Mouse (Mus musculus) lung, postnatal 4 days (tissue): ENCODE data around the gene Rpl21.
A peak's percentile ranks its signal among the peaks of the same experiment; 100 is the strongest.

Source experiments
- DNase-seq, 2 experiments: peaks; one replicate each; pipeline ENCODE4 v3.0.0; 2021

Gene Rpl21

GRCm38 (mm10) chr5:146832769-146833448, at the start of gene Rpl21:
Gene Rpl21, plus strand, starts transcription at chr5:146832890.
- DNase-seq = peak; percentile 95

- DNase-seq = no peak
These were observed 49.4 kb upstream of the Rpl21 start for GRCm38 (mm10) chr5:146783300-146783699.

GRCm38 (mm10) chr5:146783891-146784290, 48.8 kb upstream of the Rpl21 start:
- no peak for DNase-seq

- DNase-seq = no peak
These were observed 46.6 kb upstream of the Rpl21 start for GRCm38 (mm10) chr5:146786123-146786522.

GRCm38 (mm10) chr5:146789413-146789812, 43.3 kb upstream of the Rpl21 start:
- no peak for DNase-seq

- DNase-seq = no peak
These were observed 41.7 kb upstream of the Rpl21 start for GRCm38 (mm10) chr5:146790944-146791343.

- no peak for DNase-seq
These were observed 40.4 kb upstream of the Rpl21 start for GRCm38 (mm10) chr5:146792140-146792791.

- DNase-seq = no peak
These were observed 39.0 kb upstream of the Rpl21 start for GRCm38 (mm10) chr5:146793630-146794083.

- DNase-seq = peak; percentile 62
These were observed 38.4 kb upstream of the Rpl21 start for GRCm38 (mm10) chr5:146794084-146794852.

GRCm38 (mm10) chr5:146794853-146795252, 37.8 kb upstream of the Rpl21 start, which contains the start of gene Usp12:
Gene Usp12, minus strand, starts transcription at chr5:146795006.
- peak; percentile 99 to 100 for DNase-seq

GRCm38 (mm10) chr5:146795728-146796127, 37.0 kb upstream of the Rpl21 start:
- no peak for DNase-seq

- DNase-seq = peak in 1 of 2 experiments; percentile 68
These were observed 34.7 kb upstream of the Rpl21 start for GRCm38 (mm10) chr5:146798031-146798430.

- DNase-seq = no peak
These were observed 26.7 kb upstream of the Rpl21 start for GRCm38 (mm10) chr5:146806004-146806430.

GRCm38 (mm10) chr5:146809951-146810350, 22.7 kb upstream of the Rpl21 start:
- no peak for DNase-seq

GRCm38 (mm10) chr5:146812866-146813265, 19.8 kb upstream of the Rpl21 start:
- no peak for DNase-seq

GRCm38 (mm10) chr5:146813421-146813820, 19.3 kb upstream of the Rpl21 start:
- no peak for DNase-seq

GRCm38 (mm10) chr5:146815394-146815793, 17.3 kb upstream of the Rpl21 start:
- no peak for DNase-seq

- no peak for DNase-seq
These were observed 15.1 kb upstream of the Rpl21 start for GRCm38 (mm10) chr5:146817583-146817982.

- DNase-seq = no peak
These were observed 13.6 kb upstream of the Rpl21 start for GRCm38 (mm10) chr5:146818906-146819623.

- DNase-seq = no peak
These were observed 9.7 kb upstream of the Rpl21 start for GRCm38 (mm10) chr5:146823005-146823404.

- no peak for DNase-seq
These were observed 3.2 kb upstream of the Rpl21 start for GRCm38 (mm10) chr5:146829528-146829927.

- DNase-seq = no peak
These were observed 288 bp upstream of the Rpl21 start for GRCm38 (mm10) chr5:146832435-146832768.

- DNase-seq = no peak
These were observed 1.0 kb downstream of the Rpl21 start for GRCm38 (mm10) chr5:146833673-146834201.
